Mouse (Mus musculus) MEL (cell line): Measurements from ENCODE around the gene Sfr1. TPM values are rescaled to one million over a fixed set of nuclear protein-coding genes. Genes with fewer than 3 reads are reported as not detected.

Experiments used
- DNase-seq: peaks from one replicate; pipeline ENCODE4 v3.0.0; 2011; ENCODE audit warnings: low read depth, low spot score
- H3K27ac ChIP-seq: 2 replicates; pipeline ENCODE4 v1.5.1; 2012; ENCODE audit warnings: low read depth, mild to moderate bottlenecking, control low read depth, low read length, moderate library complexity; ENCODE audit not compliant: control insufficient read depth
- H3K27me3 ChIP-seq, 2 experiments: fragments of 150-350 bp in 1 of 2; sonication (generic) in 1 of 2; 2 replicates each; pipeline ENCODE4 v1.6.1; 2012; ENCODE audit warnings: low read length in 2 of 2, mild to moderate bottlenecking in 2 of 2, improper control_type of control experiment in 1 of 2, moderate library complexity in 1 of 2; ENCODE audit not compliant: insufficient read depth in 2 of 2, control insufficient read depth in 1 of 2
- H3K36me3 ChIP-seq, 2 experiments: 2 replicates each; pipeline ENCODE4 v1.6.1; 2012 to 2014; ENCODE audit warnings: low read length in 2 of 2, improper control_type of control experiment in 1 of 2, inconsistent platforms in 1 of 2, mild to moderate bottlenecking in 1 of 2; ENCODE audit not compliant: insufficient read depth in 2 of 2, control insufficient read depth in 1 of 2
- H3K4me1 ChIP-seq, 2 experiments: fragments of 150-350 bp in 1 of 2; sonication (generic) in 1 of 2; 2 replicates each; pipeline ENCODE4 v1.6.1; 2012; ENCODE audit warnings: low read length in 2 of 2, improper control_type of control experiment in 1 of 2, mild to moderate bottlenecking in 1 of 2; ENCODE audit not compliant: insufficient read depth in 2 of 2, control insufficient read depth in 1 of 2
- H3K4me3 ChIP-seq, 2 experiments: fragments of 150-350 bp in 1 of 2; sonication (generic) in 1 of 2; 2 replicates each; pipeline ENCODE4 v1.5.1; 2012; ENCODE audit warnings: low read depth in 2 of 2, low read length in 2 of 2, mild to moderate bottlenecking in 2 of 2, moderate library complexity in 2 of 2, control low read depth in 1 of 2, improper control_type of control experiment in 1 of 2; ENCODE audit not compliant: control insufficient read depth in 1 of 2, insufficient read depth in 1 of 2
- H3K79me2 ChIP-seq: 2 replicates; pipeline ENCODE4 v1.6.1; 2012; ENCODE audit warnings: mild to moderate bottlenecking, low read length, moderate library complexity; ENCODE audit not compliant: control insufficient read depth, poor library complexity, insufficient read depth
- H3K9ac ChIP-seq: 2 replicates; pipeline ENCODE4 v1.6.1; 2012; ENCODE audit warnings: low read depth, mild to moderate bottlenecking, control low read depth, low read length, moderate library complexity; ENCODE audit not compliant: control insufficient read depth, poor library complexity, severe bottlenecking
- H3K9me3 ChIP-seq: fragments of 150-350 bp; sonication (generic); replicated peaks from 2 replicates; pipeline ENCODE4 v1.6.1; 2012; ENCODE audit warnings: mild to moderate bottlenecking, low read length, improper control_type of control experiment, moderate library complexity; ENCODE audit not compliant: insufficient read depth
- BHLHE40 ChIP-seq: IDR thresholded peaks from 2 replicates; pipeline ENCODE4 v1.6.1; 2012; ENCODE audit warnings: low read depth, mild to moderate bottlenecking, inconsistent platforms, low read length, improper control_type of control experiment, borderline replicate concordance
- CHD1 ChIP-seq: IDR thresholded peaks from 2 replicates; pipeline ENCODE4 v1.6.1; 2012; ENCODE audit warnings: low read depth, mild to moderate bottlenecking, inconsistent platforms, low read length, improper control_type of control experiment
- CHD2 ChIP-seq: IDR thresholded peaks from 2 replicates; pipeline ENCODE4 v1.6.1; 2011; ENCODE audit warnings: low read length, improper control_type of control experiment
- E2F4 ChIP-seq: IDR thresholded peaks from 2 replicates; pipeline ENCODE4 v1.6.1; 2011; ENCODE audit warnings: low read depth, low read length, improper control_type of control experiment, borderline replicate concordance
- ELF1 ChIP-seq: IDR thresholded peaks from 2 replicates; pipeline ENCODE4 v1.6.1; 2014; ENCODE audit warnings: low read depth, mild to moderate bottlenecking, inconsistent platforms, low read length, improper control_type of control experiment, moderate library complexity
- EP300 ChIP-seq, 2 experiments: IDR thresholded peaks; 2 replicates each; pipeline ENCODE4 v1.6.1; 2011; ENCODE audit warnings: improper control_type of control experiment in 2 of 2, low read length in 2 of 2, low read depth in 1 of 2, mild to moderate bottlenecking in 1 of 2
- ETS1 ChIP-seq: IDR thresholded peaks from 2 replicates; pipeline ENCODE4 v1.6.1; 2012; ENCODE audit warnings: low read depth, mild to moderate bottlenecking, inconsistent platforms, low read length, improper control_type of control experiment, moderate library complexity
- GABPA ChIP-seq: IDR thresholded peaks from 2 replicates; pipeline ENCODE4 v1.6.1; 2012; ENCODE audit warnings: low read depth, mild to moderate bottlenecking, inconsistent platforms, low read length, improper control_type of control experiment, moderate library complexity
- GATA1 ChIP-seq: IDR thresholded peaks from 2 replicates; pipeline ENCODE4 v1.6.1; 2011; ENCODE audit warnings: low read depth, low read length, improper control_type of control experiment
- HCFC1 ChIP-seq: IDR thresholded peaks from 2 replicates; pipeline ENCODE4 v1.6.1; 2012; ENCODE audit warnings: low read depth, mild to moderate bottlenecking, inconsistent platforms, low read length, improper control_type of control experiment, moderate library complexity
- JUND ChIP-seq: IDR thresholded peaks from 2 replicates; pipeline ENCODE4 v1.6.1; 2011; ENCODE audit warnings: low read depth, mild to moderate bottlenecking, improper control_type of control experiment, low read length
- MAX ChIP-seq: IDR thresholded peaks from 2 replicates; pipeline ENCODE4 v1.6.1; 2011; ENCODE audit warnings: low read length, improper control_type of control experiment
- MEF2A ChIP-seq: IDR thresholded peaks from 2 replicates; pipeline ENCODE4 v1.6.1; 2014; ENCODE audit warnings: low read depth, mild to moderate bottlenecking, inconsistent platforms, low read length, improper control_type of control experiment; ENCODE audit not compliant: poor library complexity, insufficient replicate concordance, severe bottlenecking; ENCODE audit errors: extremely low read depth
- MXI1 ChIP-seq: IDR thresholded peaks from 2 replicates; pipeline ENCODE4 v1.6.1; 2011; ENCODE audit warnings: mild to moderate bottlenecking, low read depth, low read length, improper control_type of control experiment
- MYB ChIP-seq: IDR thresholded peaks from 2 replicates; pipeline ENCODE4 v1.6.1; 2011; ENCODE audit warnings: mild to moderate bottlenecking, low read depth, low read length, improper control_type of control experiment
- MYC ChIP-seq: IDR thresholded peaks from 2 replicates; pipeline ENCODE4 v1.6.1; 2011; ENCODE audit warnings: low read depth, mild to moderate bottlenecking, low read length, improper control_type of control experiment, moderate library complexity
- POLR2A ChIP-seq, 2 experiments: IDR thresholded peaks; 2 replicates each; pipeline ENCODE4 v1.6.1; 2011 to 2012; ENCODE audit warnings: low read length in 2 of 2, mild to moderate bottlenecking in 2 of 2, control low read depth in 1 of 2, improper control_type of control experiment in 1 of 2, low read depth in 1 of 2, moderate library complexity in 1 of 2; ENCODE audit not compliant: control insufficient read depth in 1 of 2, insufficient read depth in 1 of 2, poor library complexity in 1 of 2
- RAD21 ChIP-seq: IDR thresholded peaks from 2 replicates; pipeline ENCODE4 v1.6.1; 2011; ENCODE audit warnings: mild to moderate bottlenecking, low read depth, low read length, improper control_type of control experiment
- RCOR1 ChIP-seq: IDR thresholded peaks from 2 replicates; pipeline ENCODE4 v1.6.1; 2012; ENCODE audit warnings: low read depth, mild to moderate bottlenecking, inconsistent platforms, low read length, improper control_type of control experiment
- SIN3A ChIP-seq: IDR thresholded peaks from 2 replicates; pipeline ENCODE4 v1.6.1; 2012; ENCODE audit warnings: low read length, improper control_type of control experiment, inconsistent platforms
- SMC3 ChIP-seq: IDR thresholded peaks from 2 replicates; pipeline ENCODE4 v1.6.1; 2011; ENCODE audit warnings: low read depth, low read length, improper control_type of control experiment
- TAL1 ChIP-seq: IDR thresholded peaks from 2 replicates; pipeline ENCODE4 v1.6.1; 2012; ENCODE audit warnings: mild to moderate bottlenecking, inconsistent platforms, low read length, moderate library complexity, mixed read lengths
- TBP ChIP-seq: IDR thresholded peaks from 2 replicates; pipeline ENCODE4 v1.8.0; 2011; ENCODE audit warnings: low read depth, low read length, improper control_type of control experiment
- TCF12 ChIP-seq: IDR thresholded peaks from 2 replicates; pipeline ENCODE4 v1.6.1; 2014; ENCODE audit warnings: low read depth, mild to moderate bottlenecking, inconsistent platforms, low read length, improper control_type of control experiment, moderate library complexity
- USF1 ChIP-seq: IDR thresholded peaks from 2 replicates; pipeline ENCODE4 v1.6.1; 2014; ENCODE audit warnings: low read depth, mild to moderate bottlenecking, inconsistent platforms, low read length, improper control_type of control experiment, moderate library complexity
- USF2 ChIP-seq, 2 experiments: IDR thresholded peaks; 2 replicates each; pipeline ENCODE4 v1.6.1; 2011 to 2012; ENCODE audit warnings: improper control_type of control experiment in 2 of 2, low read length in 2 of 2, borderline replicate concordance in 1 of 2, inconsistent platforms in 1 of 2, low read depth in 1 of 2, mild to moderate bottlenecking in 1 of 2; ENCODE audit not compliant: insufficient read depth in 1 of 2
- ZKSCAN1 ChIP-seq: IDR thresholded peaks from 2 replicates; pipeline ENCODE4 v1.6.1; 2012; ENCODE audit warnings: low read depth, mild to moderate bottlenecking, inconsistent platforms, low read length, improper control_type of control experiment, moderate library complexity
- ZMIZ1 ChIP-seq: IDR thresholded peaks from 2 replicates; pipeline ENCODE4 v1.6.1; 2012; ENCODE audit warnings: low read depth, mild to moderate bottlenecking, inconsistent platforms, low read length, improper control_type of control experiment, moderate library complexity
- ZNF384 ChIP-seq: IDR thresholded peaks from 2 replicates; pipeline ENCODE4 v1.6.1; 2012; ENCODE audit warnings: low read depth, mild to moderate bottlenecking, inconsistent platforms, low read length, improper control_type of control experiment
- polyA plus RNA-seq, 2 experiments: library from polyadenylated mRNA; stranded (reverse) in 1 of 2; unstranded in 1 of 2; fragments of >175 nt in 1 of 2; fragments of >200 nt in 1 of 2; gene quantifications; 2 replicates each; pipeline versions ENCODE4 v1.2.1 to v1.2.4; 2012; ENCODE audit warnings: low replicate concordance in 2 of 2, low read depth in 1 of 2; ENCODE audit not compliant: insufficient read length in 2 of 2, insufficient read depth in 1 of 2, missing spikeins in 1 of 2
- total RNA-seq: library from RNA; depleted of rRNA; stranded (reverse); fragments of 300-350 nt; gene quantifications from 2 replicates; pipeline ENCODE4 v1.2.3, GENCODE M21; 2012

The Sfr1 gene
- total and polyA plus RNA-seq, 3 experiments: 74.0 to 91.0 TPM; not detected in 1

GRCm38 (mm10) chr19:47731071-47731881 is at the start of gene Sfr1 (continued):
- no peak for TF ChIP-seq MYC
- no peak for TF ChIP-seq GATA1
- no peak for TF ChIP-seq GABPA
- no peak for TF ChIP-seq E2F4
- TF ChIP-seq POLR2A (IDR thresholded peaks at IDR 0.05; ENCODE audit: control insufficient read depth in 1 of 2, insufficient read depth in 1 of 2, low read depth in 1 of 2, low read length in 2 of 2, poor library complexity in 1 of 2): peak; percentile 71 to 86
- TF ChIP-seq, all 39 proteins: peak for 15

GRCm38 (mm10) chr19:47689592-47689991 is 41.9 kb upstream of the Sfr1 start:
- Histone ChIP-seq H3K36me3 (peaks cover 0 to 21% of the 10 kb centered on the region in 2 experiments; a peak in 2 of 4 replicates), H3K9ac (no peak overlapping the region), H3K27ac (no peak overlapping the region), H3K4me3 (no peak overlapping the region), H3K9me3 (no peaks in the 10 kb centered on the region), H3K27me3 (no peaks in the 10 kb centered on the region), H3K4me1 (peaks cover 7 to 18% of the 10 kb centered on the region in 2 experiments), H3K79me2 (no peaks in the 10 kb centered on the region)
- DNase-seq: peak; percentile 42
- TF ChIP-seq MXI1 (peak; percentile 33; the same call in 1 of the 2 replicates), TCF12 (peak; percentile 28; the same call in 1 of the 2 replicates), USF1 (peak; percentile 91), MYC (no peak), MYB (peak; percentile 53; the same call in 1 of the 2 replicates), USF2 (IDR thresholded peaks at IDR 0.05; ENCODE audit: borderline replicate concordance in 1 of 2, insufficient read depth in 1 of 2, low read depth in 1 of 2, low read length in 2 of 2) (peak in 1 of 2 experiments; percentile 54; a peak in 2 of 4 replicates), ZMIZ1 (no peak), ZNF384 (no peak), BHLHE40 (peak; percentile 94), TBP (no peak), ZKSCAN1 (no peak), GATA1 (peak; percentile 86), SMC3 (no peak), TAL1 (no peak), GABPA (no peak), SIN3A (peak; percentile 49; the same call in 1 of the 2 replicates), RCOR1 (peak; percentile 75), EP300 (IDR thresholded peaks at IDR 0.05; ENCODE audit: low read depth in 1 of 2, low read length in 2 of 2) (peak; percentile 78 to 87), E2F4 (no peak), MAX (peak; percentile 77), CHD2 (no peak), CHD1 (no peak), ETS1 (peak; percentile 50; the same call in 1 of the 2 replicates), RAD21 (no peak), HCFC1 (0 out of 2 replicates have a peak, but pooled peaks have one; percentile 12), POLR2A (IDR thresholded peaks at IDR 0.05; ENCODE audit: control insufficient read depth in 1 of 2, insufficient read depth in 1 of 2, low read depth in 1 of 2, low read length in 2 of 2, poor library complexity in 1 of 2) (no peak), MEF2A (no peak), ELF1 (no peak), JUND (no peak)
